Mouse (Mus musculus) lung, postnatal 36 days (tissue): ENCODE measurements around the gene Eif3c.

ENCODE experiments used
- DNase-seq: peaks from one replicate; pipeline ENCODE4 v3.0.0; 2022; ENCODE audit warnings: mixed read lengths

Eif3c gene

DNA sequence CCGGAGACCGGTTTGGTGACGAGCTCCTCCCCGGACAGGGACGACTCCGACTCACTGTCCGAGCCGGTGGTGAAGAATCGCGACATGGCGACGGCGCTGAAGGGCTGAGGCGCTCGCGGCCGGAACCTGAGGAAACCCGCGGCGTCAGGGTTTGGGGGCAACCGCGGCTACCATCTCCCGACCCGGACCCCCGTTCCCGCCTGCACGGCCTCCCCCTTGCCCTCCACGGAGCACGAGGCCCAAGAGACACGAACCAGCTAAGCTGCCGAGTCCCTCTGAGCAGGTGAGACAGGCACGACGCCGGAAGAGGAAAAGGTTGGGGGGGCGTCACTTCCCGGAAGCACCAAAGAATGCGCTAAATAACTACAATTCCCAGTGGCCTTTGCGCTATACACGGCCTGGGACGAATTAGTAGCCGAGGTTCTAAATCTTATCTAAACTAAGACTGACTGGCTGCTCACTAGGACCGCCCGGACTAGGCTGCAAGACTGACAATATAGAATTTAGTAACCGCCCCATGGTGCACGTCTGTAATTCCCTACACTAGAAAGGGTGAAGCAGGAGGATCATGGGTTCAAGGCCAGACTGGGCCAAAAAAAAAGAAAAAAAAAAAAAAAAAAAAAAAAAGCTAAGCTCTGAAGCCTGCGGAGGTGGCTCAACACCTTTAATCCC is at the start of gene Eif3c:
Eif3c (minus strand) TSS at position 318 of the 672 bp plus-strand sequence.
- peak; percentile 96 for DNase-seq

DNA sequence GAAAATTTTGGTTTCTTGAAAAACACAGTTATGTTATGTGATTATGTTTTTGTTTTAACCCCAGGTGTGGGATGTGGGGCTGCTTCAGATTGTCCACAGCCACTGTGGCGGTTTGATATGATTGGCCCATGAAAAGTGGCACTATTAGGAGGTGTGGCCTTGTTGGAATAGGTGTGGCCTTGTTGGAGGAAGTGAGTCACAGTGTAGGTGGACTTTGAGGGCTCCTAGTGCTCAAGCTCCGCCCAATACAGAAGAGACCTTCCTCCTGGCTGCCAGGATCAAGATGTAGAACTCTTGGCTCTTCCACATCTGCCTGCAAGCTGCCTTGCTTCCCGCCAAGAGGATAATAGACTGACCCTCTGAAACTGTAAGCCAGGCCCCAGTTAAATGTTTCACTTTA is 46.5 kb upstream of the Eif3c start:
- no peak for DNase-seq

DNA sequence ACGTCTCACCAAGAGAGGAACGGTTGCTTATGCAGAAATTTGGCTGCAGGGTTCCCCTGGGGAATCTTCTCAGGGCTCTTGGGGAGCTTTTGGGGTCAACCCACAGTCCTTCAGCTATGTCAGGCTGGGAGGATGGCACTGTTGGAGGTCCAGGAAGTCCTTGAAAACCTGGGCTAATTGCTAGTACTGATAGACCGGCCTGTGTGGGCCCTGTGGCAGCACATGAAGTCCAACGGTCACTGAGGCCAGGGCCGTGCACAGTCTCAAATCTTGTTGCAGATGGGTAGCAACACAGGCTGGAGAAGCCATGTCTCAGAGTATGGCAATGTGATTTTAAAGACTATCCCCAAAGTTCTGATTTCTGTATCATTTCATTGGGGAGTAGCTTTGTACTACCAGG is 41.6 kb upstream of the Eif3c start:
- DNase-seq = no peak

DNA sequence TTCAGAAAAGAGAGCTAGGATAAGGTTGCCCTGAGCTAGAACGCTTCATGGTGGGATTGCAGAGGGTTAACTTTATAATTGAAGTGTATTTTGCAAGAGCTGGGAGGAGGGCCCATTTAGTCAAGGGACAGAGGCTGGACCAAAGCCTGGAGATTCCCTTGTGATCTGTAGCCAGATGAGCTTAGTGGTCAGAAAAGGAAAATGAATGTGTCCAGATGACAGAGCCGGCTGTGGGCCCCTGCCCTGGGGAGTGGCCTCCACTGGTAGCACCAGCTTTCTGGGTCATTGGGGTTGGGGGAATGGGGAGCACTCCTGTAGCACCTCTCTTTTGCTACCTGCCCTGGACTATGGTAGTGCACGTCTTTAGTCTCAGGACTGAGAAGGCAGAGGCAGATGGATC is 40.9 kb upstream of the Eif3c start:
- peak; percentile 78 for DNase-seq

DNA sequence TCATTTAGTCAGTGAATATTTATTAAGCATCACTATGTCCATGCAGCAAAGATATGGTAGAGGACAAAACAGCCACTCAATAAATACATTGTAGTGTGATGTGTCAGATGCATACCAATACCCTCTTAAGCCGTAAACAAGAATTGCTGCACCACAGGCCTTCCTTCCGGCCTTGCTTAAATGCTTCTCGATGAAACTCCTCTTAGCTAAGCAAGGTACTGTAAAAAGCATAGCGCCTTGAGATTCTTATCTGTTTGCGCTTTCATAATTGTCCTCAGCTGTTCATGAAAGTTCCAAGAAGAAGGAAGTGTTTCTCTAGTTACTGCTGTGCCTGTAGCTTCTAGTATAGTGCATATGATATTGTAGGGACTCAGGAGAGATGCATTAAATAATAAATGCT is 40.4 kb upstream of the Eif3c start:
- DNase-seq = no peak

DNA sequence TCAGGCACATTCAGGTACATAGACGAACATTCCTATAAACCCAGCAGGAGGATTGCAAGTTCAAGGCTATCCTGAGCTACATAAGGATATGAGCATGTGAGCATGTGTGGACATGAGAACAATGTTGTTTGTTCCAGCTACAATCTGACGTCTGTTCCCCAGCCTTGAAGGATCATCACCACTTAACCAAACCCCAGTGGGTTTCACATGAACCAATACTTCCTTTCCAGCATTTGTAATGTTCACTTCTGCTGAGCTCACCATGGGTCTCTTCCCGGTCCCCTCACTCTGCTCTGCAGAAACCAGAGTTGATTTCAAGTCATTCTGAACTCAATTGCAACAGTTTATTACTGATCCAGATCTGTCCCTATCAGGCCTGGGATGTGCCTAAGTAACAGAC is 36.4 kb upstream of the Eif3c start:
- no peak for DNase-seq

DNA sequence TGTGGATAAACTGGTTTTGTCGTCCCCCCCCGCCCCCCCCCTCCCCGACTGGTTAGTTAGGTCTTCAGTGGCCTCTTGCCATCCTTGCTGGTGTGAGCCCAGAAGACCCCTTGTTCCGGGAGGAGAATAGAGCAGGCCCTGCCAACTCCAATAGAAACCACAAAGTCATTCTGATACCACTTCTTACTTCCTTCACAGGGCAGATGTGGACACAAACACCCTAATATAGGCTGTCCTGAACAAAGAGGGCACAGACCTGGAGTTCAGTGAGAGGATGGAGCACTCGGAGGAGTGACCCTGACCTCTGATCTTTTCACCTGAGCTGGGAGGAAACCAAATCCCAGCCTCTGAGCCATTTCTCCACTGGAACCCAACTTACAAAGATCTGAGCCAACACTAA is 35.7 kb upstream of the Eif3c start:
- no peak for DNase-seq

DNA sequence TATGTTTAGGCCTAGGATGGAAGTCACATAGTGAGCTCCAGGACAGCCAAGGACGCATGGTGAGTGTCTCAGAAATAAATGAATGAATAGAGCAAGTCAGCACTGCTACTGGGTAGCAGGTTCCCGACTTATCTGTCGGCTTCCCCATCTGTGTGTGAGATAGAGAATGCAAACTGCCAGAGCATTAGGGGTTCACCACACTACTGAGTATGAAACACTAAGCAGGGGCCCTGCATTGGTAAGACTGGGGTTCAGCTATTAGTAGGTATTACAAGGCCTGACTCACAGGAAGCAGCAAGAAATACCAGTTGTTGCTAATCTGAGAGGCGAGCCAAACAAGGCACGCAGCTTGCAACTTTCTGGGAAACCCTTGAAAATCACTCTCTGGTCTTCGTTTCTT is 32.7 kb upstream of the Eif3c start:
- DNase-seq = no peak

DNA sequence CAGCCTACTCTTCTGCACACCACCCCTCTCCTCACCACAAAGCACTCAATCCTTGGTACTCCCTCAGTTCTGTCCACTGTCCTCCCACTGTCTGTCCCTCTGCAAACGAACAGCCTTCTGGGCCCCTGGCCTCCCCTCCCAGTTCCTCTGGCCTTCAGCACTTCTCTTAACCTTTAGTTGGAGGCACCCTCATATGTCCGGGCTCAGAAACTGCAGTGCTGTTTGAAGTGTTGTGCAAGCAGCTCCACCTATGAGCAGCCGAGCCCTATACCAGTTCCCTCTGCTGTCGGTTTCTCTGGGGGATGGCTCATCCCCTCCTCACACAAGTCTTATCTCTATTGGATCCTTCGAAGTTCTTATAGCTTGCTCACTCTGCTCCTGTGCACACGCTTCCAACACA is 30.2 kb upstream of the Eif3c start:
- no peak for DNase-seq

DNA sequence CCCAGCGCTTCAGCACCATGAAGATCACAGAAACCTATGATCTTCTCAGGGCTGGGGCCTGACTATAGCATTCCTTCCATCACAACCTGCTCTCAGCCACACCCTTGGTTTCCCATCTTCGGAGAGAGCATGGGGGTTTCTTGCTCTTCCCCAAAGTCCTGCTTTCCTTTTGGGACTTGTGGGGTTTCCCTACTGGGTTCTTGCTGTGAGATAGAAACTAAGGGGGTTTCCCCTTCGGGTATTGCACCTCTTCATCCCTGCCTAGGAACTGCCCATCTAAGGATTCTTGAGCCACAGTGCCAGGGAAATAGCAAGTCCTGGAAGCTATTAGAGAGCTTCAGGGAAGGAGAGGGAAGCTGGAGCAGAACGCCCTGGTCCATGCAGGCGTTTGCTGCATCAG is 29.7 kb upstream of the Eif3c start:
- no peak for DNase-seq

DNA sequence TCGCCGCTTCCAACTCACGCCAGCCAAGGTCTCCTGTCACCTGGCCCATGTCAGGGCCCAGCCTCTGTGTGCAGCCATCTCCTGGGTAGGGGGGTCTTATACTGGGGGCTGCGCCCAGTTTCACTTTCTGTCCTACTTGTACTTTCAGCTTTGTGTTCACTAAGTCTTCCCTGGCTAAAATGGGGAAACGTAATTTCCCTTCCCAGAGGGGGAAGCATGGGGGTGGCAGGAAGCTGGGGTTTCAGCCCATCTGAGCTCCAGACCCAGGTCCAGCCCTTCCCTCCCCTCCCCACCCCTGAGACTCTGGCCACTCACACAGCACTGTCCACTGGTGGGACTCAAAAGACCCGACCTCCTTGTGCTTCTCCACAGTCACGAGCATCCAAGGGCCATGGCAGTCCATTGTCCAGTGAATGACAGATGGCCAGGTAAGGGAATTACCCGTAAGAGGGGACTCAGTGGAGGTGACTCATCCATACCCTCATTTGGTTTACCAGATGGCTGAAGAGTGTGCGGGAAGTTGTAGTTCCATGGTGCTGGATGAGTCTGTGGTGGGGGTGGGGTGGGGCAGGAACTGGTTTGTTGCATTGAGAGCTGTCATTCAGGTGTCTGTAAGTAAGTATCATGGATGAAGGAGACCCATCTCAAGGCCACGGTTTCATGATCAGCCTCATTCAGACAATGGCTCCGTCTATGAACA is 28.8 kb upstream of the Eif3c start, which contains the start of gene Il27:
Il27 (minus strand) TSS at position 80 of the 700 bp plus-strand sequence.
- DNase-seq = no peak

DNA sequence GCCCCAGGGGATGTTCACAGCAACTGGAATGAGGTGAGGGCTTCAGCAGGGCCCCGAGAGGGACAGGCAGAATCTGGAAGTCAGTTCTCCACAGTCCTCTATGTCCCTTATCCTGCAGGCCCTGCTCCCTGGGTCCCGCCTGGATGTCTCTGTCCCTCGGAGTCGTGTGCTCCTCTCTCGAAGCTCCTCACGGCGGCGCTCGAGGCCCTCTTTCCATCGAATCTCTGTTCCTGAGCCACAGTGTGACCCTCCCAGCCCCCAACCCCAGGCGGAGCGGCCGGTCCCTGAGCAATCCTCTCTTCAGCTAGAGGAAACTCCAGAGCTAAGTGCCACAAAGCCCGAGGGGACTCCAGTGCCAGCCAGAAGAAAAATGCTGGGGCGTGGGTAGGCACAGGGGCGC is 21.6 kb upstream of the Eif3c start:
- DNase-seq = peak; percentile 74

DNA sequence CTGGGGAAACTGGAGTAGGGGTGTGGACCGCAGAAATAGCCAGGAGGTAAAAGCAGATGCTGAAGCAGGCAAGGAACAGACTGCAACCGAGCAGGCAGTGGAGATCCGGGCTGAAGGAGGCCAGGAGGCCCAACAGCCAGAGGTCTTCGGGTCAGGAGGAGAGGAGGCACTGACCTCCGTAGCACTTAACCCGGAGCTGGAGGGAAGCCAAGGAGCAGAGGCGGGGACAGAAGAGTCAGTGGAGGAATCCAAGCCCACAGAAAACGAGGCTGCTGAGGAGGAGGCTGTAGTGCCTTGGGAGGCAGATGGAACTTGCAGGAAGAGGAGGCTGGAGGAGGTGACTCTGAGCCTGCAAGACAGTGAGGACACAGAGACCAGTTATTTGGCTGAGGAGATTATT is 20.6 kb upstream of the Eif3c start:
- DNase-seq = peak; percentile 83

DNA sequence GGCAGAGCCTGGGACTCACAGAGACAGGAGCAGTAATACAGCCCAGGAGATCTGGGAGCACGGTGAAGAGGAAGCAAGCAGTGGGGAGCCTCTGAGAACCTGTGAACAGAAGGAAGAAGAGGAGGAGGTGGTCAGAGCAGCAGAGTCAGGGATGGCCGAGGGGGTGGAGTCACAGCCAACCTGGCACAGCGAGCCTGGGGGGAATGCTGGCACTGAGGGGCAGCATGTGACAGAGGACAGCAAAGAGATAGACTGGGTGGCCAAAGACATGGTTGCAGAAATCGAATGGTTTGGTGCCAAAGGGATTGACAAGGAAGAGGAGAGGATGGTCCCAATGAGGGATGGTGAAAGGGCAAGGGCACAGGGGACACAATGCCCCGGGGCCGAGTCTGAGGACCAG is 19.5 kb upstream of the Eif3c start, which contains the start of gene Cln3:
Cln3 (minus strand) TSS at position 101 of the 400 bp plus-strand sequence.
- no peak for DNase-seq

DNA sequence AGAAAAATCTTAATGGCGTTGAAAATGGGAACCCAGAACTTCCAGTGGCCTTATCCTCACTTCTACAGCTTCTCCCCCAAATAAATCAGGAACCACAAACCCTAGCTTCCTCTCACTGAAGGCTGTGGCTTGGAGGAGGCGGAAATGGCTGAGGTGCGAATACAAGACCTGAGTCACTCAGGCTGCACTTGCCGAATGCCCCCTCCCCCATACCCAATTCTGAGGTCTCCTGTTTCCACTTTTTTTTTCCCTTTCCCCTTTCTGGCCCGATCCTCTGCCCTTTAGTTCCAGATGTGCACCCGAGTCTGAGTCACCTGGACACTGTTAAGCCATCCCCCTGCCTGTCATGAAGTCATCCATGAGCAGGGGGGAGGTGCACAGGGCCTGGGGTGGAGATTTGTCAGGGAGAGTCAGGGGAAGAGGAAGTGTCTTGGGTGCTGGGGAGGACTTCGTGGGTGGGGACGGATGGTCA is 18.3 kb upstream of the Eif3c start, which contains the start of gene Apobr:
Apobr (plus strand) TSS at position 437 of the 472 bp plus-strand sequence.
- peak; percentile 67 for DNase-seq

DNA sequence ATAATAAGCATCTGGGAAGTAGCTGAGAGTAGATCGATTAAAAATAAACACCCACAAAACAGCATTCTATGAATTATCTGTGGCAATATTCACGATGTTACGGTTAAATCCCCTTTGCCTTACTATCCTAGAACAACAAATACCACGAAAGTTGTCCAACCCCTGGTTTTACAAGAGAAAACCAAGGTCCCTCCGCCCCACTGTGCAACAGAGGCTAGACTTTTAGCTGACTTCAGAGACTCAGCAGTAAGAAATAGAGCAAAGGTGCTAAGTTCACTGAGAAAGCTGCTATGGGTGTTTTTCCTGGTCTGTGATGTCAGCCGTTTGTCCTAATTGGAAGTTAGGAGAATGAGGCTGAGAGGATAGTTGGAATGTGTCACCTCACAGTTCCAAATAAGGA is 17.6 kb upstream of the Eif3c start:
- no peak for DNase-seq

DNA sequence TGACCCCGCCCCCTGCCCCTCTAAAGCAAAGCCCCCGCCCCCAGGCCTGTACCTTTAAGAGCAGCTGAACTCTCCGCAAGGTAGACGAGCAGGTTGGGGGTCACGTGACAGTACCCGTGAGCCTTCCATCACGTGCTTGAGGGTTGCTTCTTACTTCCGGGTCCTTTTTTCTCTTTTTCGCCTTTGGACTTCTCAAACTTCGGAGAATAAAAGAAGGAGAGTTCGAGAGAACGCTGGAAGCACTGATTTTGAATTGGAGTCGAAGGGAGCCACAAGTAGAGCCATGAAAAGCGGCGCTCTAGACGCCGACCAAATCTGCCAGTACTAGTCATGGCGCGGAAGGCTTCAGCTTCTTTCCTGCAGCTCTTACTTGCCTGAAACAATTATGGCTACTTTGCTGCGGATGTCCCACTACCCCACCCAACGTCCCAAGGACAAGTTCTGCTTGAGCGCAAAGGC is 17.1 kb upstream of the Eif3c start:
- DNase-seq = peak; percentile 95

DNA sequence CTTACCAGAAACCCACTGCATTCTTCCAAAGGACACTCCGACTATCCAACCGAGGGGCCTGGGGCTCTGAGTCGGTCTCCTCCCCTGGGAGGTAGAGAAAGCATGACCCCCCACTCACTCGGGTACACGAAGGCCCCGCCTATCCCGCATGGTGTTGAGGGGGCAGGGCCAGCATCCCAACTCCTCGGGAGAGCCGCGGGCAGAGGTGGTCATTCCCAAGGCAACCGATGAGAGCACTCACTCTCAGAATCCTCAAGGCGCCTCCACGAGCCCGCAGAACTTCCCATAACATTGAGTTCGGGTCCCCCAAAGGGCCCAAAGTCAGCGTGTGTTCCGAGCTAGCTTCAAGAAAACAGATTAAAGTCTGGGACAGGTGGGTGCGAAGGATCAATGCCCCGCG is 16.5 kb upstream of the Eif3c start:
- DNase-seq = peak; percentile 46

DNA sequence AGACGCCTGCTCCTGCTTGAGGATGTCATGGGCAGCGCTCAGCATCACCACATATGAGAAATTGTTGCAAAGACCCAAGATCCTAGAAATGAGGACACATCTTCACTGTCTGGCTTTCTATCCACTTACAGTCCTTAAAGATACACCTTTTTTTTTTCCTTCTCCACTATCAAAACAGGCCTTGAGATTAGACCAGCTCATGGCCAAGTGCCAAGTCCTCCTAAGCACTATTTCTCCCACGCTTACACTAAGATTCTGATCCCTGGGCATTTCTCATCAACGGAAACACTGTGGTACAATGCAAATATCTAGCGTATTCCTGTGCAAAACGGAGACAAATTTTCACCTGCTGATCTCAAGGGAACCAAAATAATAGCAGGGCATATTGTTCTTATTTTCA is 15.4 kb upstream of the Eif3c start:
- no peak for DNase-seq

DNA sequence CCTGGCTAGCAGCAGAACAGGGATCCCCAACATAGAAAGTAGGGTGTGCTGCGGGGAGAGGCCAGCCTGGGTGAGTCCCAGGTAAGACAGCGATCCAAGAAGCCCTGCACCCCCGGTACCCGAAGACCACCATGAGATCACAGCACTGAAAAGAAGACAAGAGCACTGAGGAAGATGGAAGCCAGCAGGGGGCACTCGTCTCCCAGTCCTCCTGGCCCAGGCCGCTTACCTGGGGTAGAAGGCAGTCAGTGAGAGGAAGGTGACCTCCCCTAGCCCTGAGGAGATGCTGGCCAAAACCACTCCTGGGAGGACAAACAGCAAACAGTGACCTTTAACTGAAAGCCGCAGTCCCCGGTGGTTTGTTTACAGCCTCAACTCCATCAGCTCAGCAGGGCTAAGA is 13.0 kb upstream of the Eif3c start:
- DNase-seq = peak; percentile 70

DNA sequence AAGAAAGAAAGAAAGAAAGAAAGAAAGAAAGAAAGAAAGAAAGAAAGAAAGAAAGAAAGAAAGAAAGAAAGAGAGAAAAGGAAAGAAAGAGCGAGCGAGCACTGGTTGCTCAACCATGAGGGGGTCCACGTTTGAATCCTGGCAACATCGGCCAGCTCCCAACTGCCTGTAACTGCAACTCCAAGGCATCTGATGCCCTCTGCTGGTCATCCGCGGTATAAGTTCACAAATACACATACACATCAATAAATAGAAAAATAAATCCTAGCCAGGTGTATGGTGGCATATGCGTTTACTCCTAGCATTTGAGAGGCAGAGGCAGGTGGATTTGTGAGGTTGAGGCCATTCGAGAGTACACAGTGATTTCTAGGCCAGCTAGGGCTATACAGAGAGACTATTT is 10.7 kb upstream of the Eif3c start:
- DNase-seq = peak; percentile 85

DNA sequence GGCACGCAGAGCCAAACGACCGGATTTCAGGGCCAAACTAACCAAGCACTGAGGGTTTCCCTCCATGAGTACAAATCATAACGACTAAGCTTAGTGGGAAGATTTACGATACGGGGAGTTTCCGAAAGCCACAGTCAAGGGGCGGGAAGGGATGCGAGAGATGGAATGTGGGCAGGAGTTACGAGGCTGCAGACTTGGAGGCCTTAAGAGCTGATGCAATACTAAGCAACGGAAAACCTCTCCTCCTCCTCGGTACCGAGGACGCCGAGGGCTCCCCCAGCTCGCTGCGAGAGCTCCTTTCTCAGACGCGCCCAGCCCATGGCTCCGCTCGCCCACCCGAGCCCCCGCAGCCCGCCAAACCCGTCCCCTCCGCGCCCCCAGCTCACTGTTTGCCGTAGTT is 518 bp downstream of the Eif3c start:
- no peak for DNase-seq

DNA sequence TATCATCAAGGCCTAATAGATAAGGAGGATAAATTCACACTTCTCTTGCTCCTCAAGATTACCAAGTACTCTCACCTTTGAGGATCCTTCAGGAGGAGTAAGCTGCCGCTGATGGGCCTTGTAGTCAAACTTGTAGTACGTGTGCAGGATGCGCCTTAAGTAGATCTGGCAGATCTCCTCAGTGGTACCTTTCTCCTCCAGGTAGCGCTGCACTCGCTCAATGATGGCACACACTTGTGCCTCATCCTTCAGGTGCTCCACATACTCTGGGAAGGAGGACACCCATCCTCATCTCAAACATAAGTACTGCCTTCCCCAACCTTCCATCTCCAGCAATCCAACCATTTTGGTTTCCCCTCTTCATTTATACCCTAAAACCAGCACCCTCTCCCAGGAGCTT is 9.6 kb downstream of the Eif3c start:
- no peak for DNase-seq

DNA sequence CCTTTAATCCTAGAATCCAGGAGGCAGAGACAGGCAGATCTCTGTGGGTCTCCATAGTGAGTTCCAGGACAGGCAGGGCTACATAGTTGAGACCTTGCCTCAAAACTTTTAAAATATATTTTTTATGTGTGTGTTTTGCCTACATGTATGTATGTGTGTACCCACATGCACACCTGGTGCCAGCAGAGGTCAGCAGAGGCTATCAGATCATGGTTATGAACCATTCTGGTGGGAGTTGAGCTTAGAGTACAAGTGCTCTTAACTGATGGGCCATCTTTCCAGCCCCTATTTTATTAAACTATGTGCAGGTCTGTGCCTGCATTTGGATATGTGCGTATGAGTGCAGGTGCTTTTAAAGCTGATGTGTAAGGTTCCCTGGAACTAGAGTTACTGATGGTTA is 11.4 kb downstream of the Eif3c start:
- DNase-seq = no peak
